Mouse (Mus musculus): ENCODE data around the gene Baiap3. TPM values are rescaled to one million over a fixed set of nuclear protein-coding genes. Genes with fewer than 3 reads are reported as not detected.

Baiap3 gene
- polyA plus RNA-seq, 1 experiment from 2014 or later, result 0.54 TPM

- Histone ChIP-seq H3K4me3 (ENCODE audit: low read depth, low read length) (no peak overlapping the region), H3K4me2 (ENCODE audit: low read depth, low read length) (no peak overlapping the region), H3K27me3 (ENCODE audit: insufficient read depth, low read length) (no peaks in the 10 kb centered on the region), H3K36me3 (replicated peaks; ENCODE audit: insufficient read depth, low read length) (peaks cover 50% of the 10 kb centered on the region), H3K9me3 (ENCODE audit: low read length) (no peaks in the 10 kb centered on the region), H3K9ac (replicated peaks) (no peak overlapping the region), H3K27ac (ENCODE audit: low read depth) (no peak overlapping the region), H3K4me1 (ENCODE audit: insufficient read depth) (no peaks in the 10 kb centered on the region)
- ATAC-seq, result no peak
- 84% methylated on average over 4 of the region's 4 CpGs for WGBS (ENCODE audit: insufficient replicate concordance)
- DNase-seq, result no peak
- TF ChIP-seq EP300 (IDR thresholded peaks at IDR 0.05; ENCODE audit: low read depth), result no peak
- no peak for TF ChIP-seq CTCF (IDR thresholded peaks at IDR 0.05; ENCODE audit: low read depth)
These were observed 53.8 kb downstream of the Baiap3 start for GRCm38 (mm10) chr17:25202401-25202800.

Small RNA genes lying within 50 kb of the gene (microRNA-seq; reads per million reads assigned to microRNA genes)
- not detected for gene Mir3547

Other genes starting within 250 kb of the Baiap3 start
- gene Cramp1l, start 240.6 kb downstream of the Baiap3 start, polyA plus RNA-seq (2015; fragmentation: Nextera tagmentation; extraction: Ambion mirVana), result 1.4 and 1.8 TPM in 2 replicates
- 36.9 and 42.7 TPM in 2 replicates for gene Ift140, start 240.3 kb downstream of the Baiap3 start, polyA plus RNA-seq (2015; fragmentation: Nextera tagmentation; extraction: Ambion mirVana)
- 8.3 and 9.4 TPM in 2 replicates for gene Tmem204, start 172.8 kb downstream of the Baiap3 start, polyA plus RNA-seq (2015; fragmentation: Nextera tagmentation; extraction: Ambion mirVana)
- 5.3 and 5.7 TPM in 2 replicates for gene Telo2, start 140.4 kb downstream of the Baiap3 start, polyA plus RNA-seq (2015; fragmentation: Nextera tagmentation; extraction: Ambion mirVana)
- not detected in 2 replicates for gene Ptx4, start 135.6 kb downstream of the Baiap3 start, polyA plus RNA-seq (2015; fragmentation: Nextera tagmentation; extraction: Ambion mirVana)
- gene Clcn7, start 123.0 kb downstream of the Baiap3 start, polyA plus RNA-seq (2015; fragmentation: Nextera tagmentation; extraction: Ambion mirVana), result 7.3 and 8.6 TPM in 2 replicates
- not detected in 2 replicates for gene Ccdc154, start 93.9 kb downstream of the Baiap3 start, polyA plus RNA-seq (2015; fragmentation: Nextera tagmentation; extraction: Ambion mirVana)
- gene Gm38655, start 80.9 kb downstream of the Baiap3 start, polyA plus RNA-seq (2015; fragmentation: Nextera tagmentation; extraction: Ambion mirVana), result not detected in 2 replicates
- gene BC003965, start 71.8 kb downstream of the Baiap3 start, polyA plus RNA-seq (2015; fragmentation: Nextera tagmentation; extraction: Ambion mirVana), result 15.6 and 15.8 TPM in 2 replicates
- gene Unkl, start 68.0 kb downstream of the Baiap3 start, polyA plus RNA-seq (2015; fragmentation: Nextera tagmentation; extraction: Ambion mirVana), result 2.3 and 3.4 TPM in 2 replicates
- 21.2 and 22.8 TPM in 2 replicates for gene Gnptg, start 16.2 kb downstream of the Baiap3 start, polyA plus RNA-seq (2015; fragmentation: Nextera tagmentation; extraction: Ambion mirVana)
- 19.1 and 19.7 TPM in 2 replicates for gene Tsr3, start 16.2 kb downstream of the Baiap3 start, polyA plus RNA-seq (2015; fragmentation: Nextera tagmentation; extraction: Ambion mirVana)
- gene Ube2i, start 18.3 kb upstream of the Baiap3 start, polyA plus RNA-seq (2015; fragmentation: Nextera tagmentation; extraction: Ambion mirVana), result 155 and 164 TPM in 2 replicates
- gene Prss34, start 42.0 kb upstream of the Baiap3 start, polyA plus RNA-seq (2015; fragmentation: Nextera tagmentation; extraction: Ambion mirVana), result 11.1 and 15.4 TPM in 2 replicates
- gene Prss28, start 52.3 kb upstream of the Baiap3 start, polyA plus RNA-seq (2015; fragmentation: Nextera tagmentation; extraction: Ambion mirVana), result not detected in 2 replicates
- not detected in 2 replicates for gene Prss29, start 62.3 kb upstream of the Baiap3 start, polyA plus RNA-seq (2015; fragmentation: Nextera tagmentation; extraction: Ambion mirVana)
- 0.06 TPM in 1 of 2 replicates, not detected in the other for gene Tpsab1, start 89.2 kb upstream of the Baiap3 start, polyA plus RNA-seq (2015; fragmentation: Nextera tagmentation; extraction: Ambion mirVana)
- gene Tpsb2, start 109.9 kb upstream of the Baiap3 start, polyA plus RNA-seq (2015; fragmentation: Nextera tagmentation; extraction: Ambion mirVana), result 0.75 and 1.6 TPM in 2 replicates
- 0.21 TPM in 1 of 2 replicates, not detected in the other for gene Tpsg1, start 112.9 kb upstream of the Baiap3 start, polyA plus RNA-seq (2015; fragmentation: Nextera tagmentation; extraction: Ambion mirVana)
- 0.15 and 0.17 TPM in 2 replicates for gene Cacna1h, start 177.4 kb upstream of the Baiap3 start, polyA plus RNA-seq (2015; fragmentation: Nextera tagmentation; extraction: Ambion mirVana)
- gene Tekt4, start 198.3 kb upstream of the Baiap3 start, polyA plus RNA-seq (2015; fragmentation: Nextera tagmentation; extraction: Ambion mirVana), result 0.07 and 0.15 TPM in 2 replicates
- not detected in 2 replicates for gene Sstr5, start 240.9 kb upstream of the Baiap3 start, polyA plus RNA-seq (2015; fragmentation: Nextera tagmentation; extraction: Ambion mirVana)